Mouse (Mus musculus) brain, adult 2 months (tissue): Measurements from ENCODE around the gene Msi2.
A peak's percentile ranks its signal among the peaks of the same experiment; 100 is the strongest.

Source experiments
- DNase-seq: peaks from one replicate; pipeline ENCODE4 v3.0.0; 2011; ENCODE audit warnings: low read depth, low spot score

The Msi2 gene

DNA sequence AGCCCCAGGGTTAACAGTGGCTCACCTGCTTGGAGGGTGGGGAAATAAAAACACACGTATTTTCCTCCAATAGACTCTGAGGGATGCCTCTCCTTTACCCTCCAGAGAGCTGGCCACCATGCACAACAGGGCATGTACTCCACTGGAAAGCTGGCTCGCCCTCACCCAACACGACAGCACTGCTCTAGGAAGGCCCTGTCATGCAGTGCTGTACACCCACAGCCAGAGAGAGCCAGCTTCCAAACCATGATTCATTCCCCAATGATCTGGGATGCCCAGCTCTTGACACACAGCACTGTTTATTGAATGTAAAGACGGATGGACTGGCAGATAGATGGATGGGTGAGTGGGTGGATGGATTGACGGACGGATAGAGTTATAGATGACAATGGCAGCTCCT is 269.1 kb downstream of the Msi2 start:
- no peak for DNase-seq

- DNase-seq: no peak
Measured at GRCm38 (mm10) chr11:88448571-88448970, 269.7 kb downstream of the Msi2 start.

- DNase-seq: no peak
Measured at GRCm38 (mm10) chr11:88447350-88447749, 271.0 kb downstream of the Msi2 start.

- DNase-seq: no peak
Measured at GRCm38 (mm10) chr11:88443905-88444304, 274.4 kb downstream of the Msi2 start.

DNA sequence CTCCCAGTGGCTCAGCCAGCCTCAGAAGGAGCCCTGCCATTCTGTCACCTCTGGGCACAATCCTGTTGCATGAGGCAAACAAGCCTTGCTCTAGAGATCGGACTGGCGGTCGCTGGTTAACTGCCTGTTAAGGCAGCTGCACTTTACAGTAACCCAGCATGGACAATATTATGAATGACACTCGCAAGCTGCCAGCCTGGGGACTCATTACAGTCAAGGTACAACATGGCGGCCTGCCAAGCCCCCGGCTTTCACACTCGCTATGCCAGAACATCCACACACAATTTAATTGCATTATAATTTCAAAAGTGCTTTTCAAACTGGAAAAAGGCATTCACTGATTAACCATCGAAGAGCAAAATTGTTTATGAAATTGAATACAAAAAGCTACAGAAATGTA is 275.0 kb downstream of the Msi2 start:
- peak; percentile 43 for DNase-seq

DNA sequence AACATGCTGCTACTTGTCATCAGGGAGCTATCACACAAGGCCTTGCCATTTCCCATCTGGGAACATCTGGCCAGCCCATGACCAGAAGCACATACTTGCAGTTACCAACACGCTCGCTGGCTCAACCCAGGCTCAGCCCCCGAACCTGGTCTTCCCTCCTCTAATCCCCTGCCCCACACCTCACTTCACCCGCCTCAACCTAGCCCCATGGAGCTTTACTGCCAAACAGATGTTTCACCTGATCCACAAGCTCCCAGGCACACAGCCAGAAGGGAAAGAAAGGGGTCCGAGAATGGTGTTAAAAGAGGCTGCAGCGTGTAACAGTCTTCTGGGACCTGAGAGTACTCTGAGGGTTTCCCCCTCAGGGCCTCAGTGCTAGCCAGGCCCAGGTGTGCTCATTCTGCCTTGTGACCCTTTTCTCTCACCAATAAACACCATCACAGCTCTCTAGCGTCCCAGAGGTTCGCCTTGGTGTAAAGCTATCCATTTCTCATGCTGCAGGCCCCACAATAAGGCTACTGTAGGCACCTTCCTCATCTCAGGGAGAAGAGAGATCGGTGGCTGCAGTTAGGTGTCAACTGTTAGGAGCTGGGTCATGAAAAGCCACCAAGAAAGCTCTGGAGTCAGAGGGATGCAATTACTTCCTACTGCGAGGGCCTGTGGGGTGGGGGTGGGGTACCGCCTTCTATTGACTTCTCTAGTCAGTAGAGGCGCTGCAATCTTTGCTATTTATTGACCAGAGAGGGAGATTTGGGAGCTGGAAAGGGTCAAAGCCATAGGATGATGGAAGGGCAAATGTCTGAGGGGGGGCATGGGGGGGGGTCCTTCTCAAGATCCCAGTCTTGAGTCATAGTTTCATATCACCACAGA is 276.2 kb downstream of the Msi2 start:
- no peak for DNase-seq

DNA sequence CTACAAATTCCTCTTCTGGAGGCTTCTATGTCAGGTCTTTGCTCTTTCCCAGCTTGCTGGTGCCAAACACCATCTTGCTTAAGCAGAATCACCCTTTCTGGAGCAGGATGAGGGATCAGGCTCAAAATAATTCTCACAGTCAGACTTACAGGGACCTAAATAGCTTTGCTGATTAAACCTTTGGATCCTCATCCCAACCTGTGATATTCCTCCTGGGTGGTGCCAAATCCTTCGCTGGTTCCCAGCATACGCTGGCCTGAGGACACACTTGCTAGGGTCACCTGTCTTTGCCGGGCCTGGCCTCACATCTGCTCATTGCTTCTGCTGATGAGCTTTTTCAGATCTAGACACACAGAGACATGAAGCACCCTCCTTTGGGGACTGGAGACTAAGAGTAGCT is 279.7 kb downstream of the Msi2 start:
- DNase-seq: peak; percentile 51

DNA sequence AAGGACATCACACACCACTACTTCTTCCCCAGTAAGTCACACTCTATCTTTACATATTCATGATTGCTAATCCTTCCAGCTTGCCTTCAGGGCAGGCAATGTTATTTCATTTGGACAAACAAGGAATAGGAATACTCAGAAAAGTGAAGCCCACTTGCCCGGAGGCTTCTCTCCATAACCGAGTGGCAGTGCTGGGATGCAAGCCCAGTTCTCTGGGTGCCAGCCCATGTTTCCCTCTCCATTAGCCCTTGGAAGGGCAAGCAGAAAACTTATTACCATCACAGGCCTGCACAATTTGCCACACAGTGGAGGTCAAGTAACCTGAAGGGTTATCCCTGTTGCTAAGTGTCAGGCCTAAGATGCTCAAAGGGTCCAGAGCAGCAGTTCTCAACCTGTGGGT is 281.7 kb downstream of the Msi2 start:
- no peak for DNase-seq

- DNase-seq: no peak
Measured at GRCm38 (mm10) chr11:88435543-88435942, 282.8 kb downstream of the Msi2 start.

DNA sequence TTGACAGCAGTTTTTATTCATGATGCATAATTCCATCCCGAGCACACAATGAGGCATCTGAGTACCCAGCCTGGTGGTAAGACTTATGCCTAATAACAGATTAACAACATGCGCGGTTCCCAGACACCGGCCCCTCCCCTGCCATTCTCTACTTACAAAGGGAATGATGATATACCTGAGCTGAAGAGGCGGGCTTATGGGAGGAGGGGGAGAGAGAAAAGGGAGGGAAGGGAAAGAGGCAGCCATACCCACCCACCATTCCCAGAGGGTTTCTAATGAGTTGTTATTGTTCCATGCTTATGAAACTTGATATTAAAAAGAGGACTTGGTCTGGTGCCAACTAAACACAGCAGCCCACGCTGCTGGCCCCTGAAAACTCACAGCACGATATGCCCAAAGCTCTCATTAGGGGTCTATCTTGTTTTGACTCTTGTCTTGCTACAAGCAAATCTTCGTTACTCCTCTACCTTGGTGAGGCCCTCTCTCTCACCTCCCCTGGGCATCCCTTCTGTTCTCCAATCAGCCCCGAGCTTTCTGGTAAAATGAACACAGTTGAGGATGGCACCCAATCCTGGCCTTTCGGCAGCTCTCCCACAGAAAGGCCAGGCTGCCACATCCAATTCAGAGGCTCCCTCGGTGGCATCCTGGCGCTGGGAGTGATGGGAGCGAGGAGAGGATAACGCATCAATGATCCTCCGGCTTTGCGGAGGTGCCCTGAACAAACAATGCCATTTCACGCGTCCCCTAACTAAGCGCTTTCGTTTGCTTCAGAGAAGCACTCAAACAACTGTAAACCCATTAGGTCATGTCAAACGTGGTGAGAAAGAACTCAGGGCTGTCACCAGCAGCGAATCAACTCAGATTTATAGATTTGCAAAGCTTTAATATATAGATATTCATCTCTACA is 286.7 kb downstream of the Msi2 start:
- DNase-seq: no peak

- DNase-seq: no peak
Measured at GRCm38 (mm10) chr11:88430292-88430691, 288.0 kb downstream of the Msi2 start.

DNA sequence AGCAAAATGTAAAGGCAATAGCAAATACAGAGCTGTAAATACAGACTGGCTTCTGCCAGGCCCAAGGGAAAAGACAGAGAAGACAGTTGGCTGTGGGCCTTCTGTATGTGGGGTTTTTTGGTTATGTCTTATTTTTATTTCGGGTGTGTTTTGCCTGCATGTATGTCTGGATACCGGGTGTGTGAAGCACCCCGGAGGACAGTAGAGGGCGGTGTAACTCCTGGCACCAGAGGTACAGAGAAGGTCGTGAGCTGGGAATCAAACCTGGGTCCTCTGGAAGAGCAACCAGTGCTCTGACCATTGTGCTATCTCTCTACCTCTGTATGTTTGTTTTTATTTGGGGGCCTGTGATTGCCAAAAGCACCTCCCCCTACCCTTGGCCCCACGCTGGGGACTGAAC is 288.6 kb downstream of the Msi2 start:
- no peak for DNase-seq

GRCm38 (mm10) chr11:88425631-88426101 is 292.6 kb downstream of the Msi2 start:
- no peak for DNase-seq

GRCm38 (mm10) chr11:88424034-88424767 is 294.1 kb downstream of the Msi2 start:
- DNase-seq: no peak

DNA sequence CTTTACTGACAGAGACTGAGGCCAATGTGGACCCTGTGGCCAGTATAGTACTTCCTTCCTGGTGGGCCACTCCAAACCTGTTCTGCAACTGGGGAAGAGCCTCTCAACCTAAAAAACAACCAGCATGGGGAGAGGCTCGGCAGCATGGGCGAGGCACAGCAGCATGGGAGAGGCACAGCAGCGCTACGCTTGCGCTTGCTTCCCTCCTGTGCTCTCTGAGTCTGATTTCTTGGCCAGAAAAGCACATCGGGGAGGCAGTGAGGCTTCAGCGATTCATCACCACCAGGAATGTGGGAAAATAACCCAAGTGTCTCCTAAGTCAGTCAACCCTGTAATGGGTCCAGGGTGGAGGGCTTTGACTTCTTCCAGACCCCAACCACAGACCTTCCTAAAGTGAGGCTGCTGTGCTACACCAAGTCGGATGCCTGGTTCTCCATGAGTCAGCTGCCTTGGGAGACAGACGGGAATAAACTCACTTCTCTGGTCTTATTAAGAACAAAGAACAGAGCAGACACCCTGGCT is 297.2 kb downstream of the Msi2 start:
- no peak for DNase-seq

GRCm38 (mm10) chr11:88419657-88420366 is 298.5 kb downstream of the Msi2 start:
- no peak for DNase-seq

- DNase-seq: no peak
Measured at GRCm38 (mm10) chr11:88419064-88419463, 299.2 kb downstream of the Msi2 start.

DNA sequence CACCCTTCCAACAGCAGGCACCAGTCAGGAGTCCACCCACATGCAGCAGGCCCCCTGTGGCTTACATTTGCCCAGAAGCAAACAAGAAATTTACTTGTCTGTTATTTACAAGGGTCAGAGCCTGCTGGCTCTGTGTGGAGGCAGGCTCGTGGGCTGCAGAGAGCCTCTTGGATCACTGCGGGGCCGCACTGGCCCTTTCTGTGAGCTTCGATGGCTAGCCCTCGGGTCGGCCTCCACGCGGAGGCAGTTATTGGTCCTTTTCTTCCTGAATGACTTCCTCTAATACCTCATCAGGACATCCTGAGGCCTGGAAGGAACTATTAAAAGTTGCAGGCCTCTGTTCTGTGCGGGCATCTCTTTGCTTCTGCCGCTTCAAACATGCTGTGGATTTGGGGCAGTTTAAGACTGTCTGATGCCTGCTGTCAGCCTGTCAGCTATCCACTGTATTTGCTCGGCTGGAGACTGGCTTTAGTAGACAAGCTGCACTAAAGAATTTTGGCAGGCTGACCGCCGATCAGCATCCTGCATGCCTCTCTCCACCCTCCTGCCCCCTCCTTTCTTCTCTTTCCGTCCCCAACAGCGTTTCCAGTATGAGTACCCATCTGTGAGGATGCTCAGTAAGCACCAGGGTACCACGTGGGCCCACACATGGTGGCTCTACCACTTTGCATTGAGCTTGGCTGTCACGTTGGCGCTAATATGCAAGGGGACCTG is 304.0 kb downstream of the Msi2 start:
- peak; percentile 74 for DNase-seq

GRCm38 (mm10) chr11:88412423-88413094 is 305.8 kb downstream of the Msi2 start:
- peak; percentile 82 for DNase-seq

GRCm38 (mm10) chr11:88408305-88408704 is 310.0 kb downstream of the Msi2 start:
- DNase-seq: peak; percentile 33
